Mouse (Mus musculus): ENCODE measurements around the gene Olfr878. TPM values are rescaled to one million over a fixed set of nuclear protein-coding genes. Genes with fewer than 3 reads are reported as not detected.

The Olfr878 gene
- polyA plus RNA-seq, 1 experiment from 2014 or later = not detected

GRCm38 (mm10) chr9:37925445-37925844, 7.8 kb downstream of the Olfr878 start:
- DNase-seq (ENCODE audit: low spot score) (no peak), ATAC-seq (replicated peaks; ENCODE audit: low FRiP score) (no peak)
- no peak overlapping the region for H3K4me2 ChIP-seq (ENCODE audit: low read depth, low read length, severe bottlenecking)
- H3K4me1 ChIP-seq (replicated peaks; ENCODE audit: control insufficient read depth, insufficient read depth, low read length) = no peaks in the 10 kb centered on the region
- no peaks in the 10 kb centered on the region for H3K27me3 ChIP-seq (ENCODE audit: control insufficient read depth, insufficient read depth, low read length)
- no peaks in the 10 kb centered on the region for H3K36me3 ChIP-seq (ENCODE audit: control insufficient read depth, insufficient read depth, low read length)
- no peak overlapping the region for H3K9ac ChIP-seq (ENCODE audit: low read length)
- H3K9me3 ChIP-seq (ENCODE audit: control insufficient read depth, low read length) = no peaks in the 10 kb centered on the region
- no peak overlapping the region for H3K27ac ChIP-seq (ENCODE audit: low read depth, low read length)
- H3K4me3 ChIP-seq (ENCODE audit: low read depth, low read length) = no peak overlapping the region
- WGBS = 75% methylated on average over 2 of the region's 2 CpGs

GRCm38 (mm10) chr9:37926019-37927013, 8.7 kb downstream of the Olfr878 start:
- 62% methylated on average over 3 of the region's 3 CpGs for WGBS
- no peak overlapping the region for H3K4me2 ChIP-seq (ENCODE audit: low read depth, low read length, severe bottlenecking)
- no peak overlapping the region for H3K9ac ChIP-seq (ENCODE audit: low read length)
- H3K4me1 ChIP-seq (replicated peaks; ENCODE audit: control insufficient read depth, insufficient read depth, low read length) = no peaks in the 10 kb centered on the region
- H3K9me3 ChIP-seq (ENCODE audit: control insufficient read depth, low read length) = no peaks in the 10 kb centered on the region
- DNase-seq (ENCODE audit: low spot score) (no peak), ATAC-seq (replicated peaks; ENCODE audit: low FRiP score) (no peak)
- no peaks in the 10 kb centered on the region for H3K27me3 ChIP-seq (ENCODE audit: control insufficient read depth, insufficient read depth, low read length)
- H3K27ac ChIP-seq (ENCODE audit: low read depth, low read length) = no peak overlapping the region
- no peaks in the 10 kb centered on the region for H3K36me3 ChIP-seq (ENCODE audit: control insufficient read depth, insufficient read depth, low read length)
- H3K4me3 ChIP-seq (ENCODE audit: low read depth, low read length) = no peak overlapping the region

- ATAC-seq (replicated peaks; ENCODE audit: low FRiP score) (peak; percentile 77; the same call in 1 of the 2 replicates), DNase-seq (ENCODE audit: low spot score) (peak; percentile 63)
- no peaks in the 10 kb centered on the region for H3K27me3 ChIP-seq (ENCODE audit: control insufficient read depth, insufficient read depth, low read length)
Observed at GRCm38 (mm10) chr9:37932519-37932918, 14.9 kb downstream of the Olfr878 start.

DNA sequence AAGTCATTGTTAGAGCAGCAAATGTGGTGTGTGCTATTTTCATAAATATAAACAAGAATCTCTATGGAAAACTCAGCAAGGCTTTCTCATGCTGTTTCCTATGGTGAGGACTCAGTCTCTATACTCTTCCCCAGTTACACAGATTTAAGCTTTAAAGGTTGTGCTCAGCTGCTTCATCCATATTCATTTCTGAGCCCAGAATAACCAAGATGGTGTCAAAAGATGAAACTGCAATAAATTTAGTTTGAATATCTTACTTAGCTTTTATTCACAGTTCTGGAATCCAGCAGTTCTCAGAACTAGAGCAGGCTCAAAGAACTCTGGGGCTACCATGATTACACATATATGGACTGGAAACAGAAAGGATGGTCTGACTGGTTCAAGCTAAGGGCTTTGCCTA, 16.5 kb downstream of the Olfr878 start:
- no peaks in the 10 kb centered on the region for H3K4me1 ChIP-seq (replicated peaks; ENCODE audit: control insufficient read depth, insufficient read depth, low read length)
- ATAC-seq (replicated peaks; ENCODE audit: low FRiP score) (no peak), DNase-seq (ENCODE audit: low spot score) (no peak)
- H3K9ac ChIP-seq (ENCODE audit: low read length) = no peak overlapping the region
- no peaks in the 10 kb centered on the region for H3K9me3 ChIP-seq (ENCODE audit: control insufficient read depth, low read length)
- H3K36me3 ChIP-seq (ENCODE audit: control insufficient read depth, insufficient read depth, low read length) = no peaks in the 10 kb centered on the region
- H3K4me2 ChIP-seq (ENCODE audit: low read depth, low read length, severe bottlenecking) = no peak overlapping the region
- no peak overlapping the region for H3K27ac ChIP-seq (ENCODE audit: low read depth, low read length)
- H3K27me3 ChIP-seq (ENCODE audit: control insufficient read depth, insufficient read depth, low read length) = no peaks in the 10 kb centered on the region
- no peak overlapping the region for H3K4me3 ChIP-seq (ENCODE audit: low read depth, low read length)

More at GRCm38 (mm10) chr9:37932519-37932918, 14.9 kb downstream of the Olfr878 start:
- no peaks in the 10 kb centered on the region for H3K9me3 ChIP-seq (ENCODE audit: control insufficient read depth, low read length)
- H3K4me1 ChIP-seq (replicated peaks; ENCODE audit: control insufficient read depth, insufficient read depth, low read length) = no peaks in the 10 kb centered on the region
- WGBS = 9% methylated on average over 11 of the region's 11 CpGs
- H3K4me2 ChIP-seq (ENCODE audit: low read depth, low read length, severe bottlenecking) = no peak overlapping the region
- H3K36me3 ChIP-seq (ENCODE audit: control insufficient read depth, insufficient read depth, low read length) = no peaks in the 10 kb centered on the region
- no peak overlapping the region for H3K4me3 ChIP-seq (ENCODE audit: low read depth, low read length)
- no peak overlapping the region for H3K27ac ChIP-seq (ENCODE audit: low read depth, low read length)
- no peak overlapping the region for H3K9ac ChIP-seq (ENCODE audit: low read length)

- Histone ChIP-seq H3K4me3 (ENCODE audit: low read depth, low read length) (no peak overlapping the region), H3K27ac (ENCODE audit: low read depth, low read length) (no peak overlapping the region), H3K4me1 (replicated peaks; ENCODE audit: control insufficient read depth, insufficient read depth, low read length) (no peaks in the 10 kb centered on the region), H3K9me3 (ENCODE audit: control insufficient read depth, low read length) (no peaks in the 10 kb centered on the region), H3K4me2 (ENCODE audit: low read depth, low read length, severe bottlenecking) (no peak overlapping the region), H3K27me3 (ENCODE audit: control insufficient read depth, insufficient read depth, low read length) (no peaks in the 10 kb centered on the region), H3K9ac (ENCODE audit: low read length) (no peak overlapping the region), H3K36me3 (ENCODE audit: control insufficient read depth, insufficient read depth, low read length) (no peaks in the 10 kb centered on the region)
- 96% methylated on average over 2 of the region's 2 CpGs for WGBS
- DNase-seq (ENCODE audit: low spot score) (no peak), ATAC-seq (replicated peaks; ENCODE audit: low FRiP score) (no peak)
Observed at GRCm38 (mm10) chr9:37941167-37941566, 23.5 kb downstream of the Olfr878 start.

Other genes starting within 250 kb of the Olfr878 start
- 0.32 TPM in 1 of 2 replicates, not detected in the other for gene Panx3, start 248.6 kb upstream of the Olfr878 start, polyA plus RNA-seq (2014; fragmentation: Nextera tagmentation; extraction: Ambion mirVana)
- gene Olfr160, start 201.6 kb upstream of the Olfr878 start, polyA plus RNA-seq (2014; fragmentation: Nextera tagmentation; extraction: Ambion mirVana) = not detected in 2 replicates
- not detected in 2 replicates for gene Olfr874, start 172.7 kb upstream of the Olfr878 start, polyA plus RNA-seq (2014; fragmentation: Nextera tagmentation; extraction: Ambion mirVana)
- gene Olfr875, start 146.0 kb upstream of the Olfr878 start, polyA plus RNA-seq (2014; fragmentation: Nextera tagmentation; extraction: Ambion mirVana) = not detected in 2 replicates
- not detected in 2 replicates for gene Olfr876, start 114.8 kb upstream of the Olfr878 start, polyA plus RNA-seq (2014; fragmentation: Nextera tagmentation; extraction: Ambion mirVana)
- gene Olfr877, start 63.6 kb upstream of the Olfr878 start, polyA plus RNA-seq (2014; fragmentation: Nextera tagmentation; extraction: Ambion mirVana) = 0.12 TPM in 1 of 2 replicates, not detected in the other
- not detected in 2 replicates for gene Olfr145, start 21.1 kb upstream of the Olfr878 start, polyA plus RNA-seq (2014; fragmentation: Nextera tagmentation; extraction: Ambion mirVana)
- not detected in 2 replicates for gene Olfr881, start 74.0 kb downstream of the Olfr878 start, polyA plus RNA-seq (2014; fragmentation: Nextera tagmentation; extraction: Ambion mirVana)
- not detected in 2 replicates for gene Olfr883, start 108.0 kb downstream of the Olfr878 start, polyA plus RNA-seq (2014; fragmentation: Nextera tagmentation; extraction: Ambion mirVana)
- not detected in 2 replicates for gene Olfr884, start 128.7 kb downstream of the Olfr878 start, polyA plus RNA-seq (2014; fragmentation: Nextera tagmentation; extraction: Ambion mirVana)
- gene Olfr885, start 143.5 kb downstream of the Olfr878 start, polyA plus RNA-seq (2014; fragmentation: Nextera tagmentation; extraction: Ambion mirVana) = not detected in 2 replicates
- not detected in 2 replicates for gene Olfr887, start 166.2 kb downstream of the Olfr878 start, polyA plus RNA-seq (2014; fragmentation: Nextera tagmentation; extraction: Ambion mirVana)
- gene Olfr888, start 190.3 kb downstream of the Olfr878 start, polyA plus RNA-seq (2014; fragmentation: Nextera tagmentation; extraction: Ambion mirVana) = not detected in 2 replicates
- 0.11 and 0.12 TPM in 2 replicates for gene Olfr889, start 197.4 kb downstream of the Olfr878 start, polyA plus RNA-seq (2014; fragmentation: Nextera tagmentation; extraction: Ambion mirVana)
- not detected in 2 replicates for gene Olfr890, start 224.7 kb downstream of the Olfr878 start, polyA plus RNA-seq (2014; fragmentation: Nextera tagmentation; extraction: Ambion mirVana)

All from forebrain, embryonic 11.5 days (tissue).